Mouse (Mus musculus) large intestine, adult 2 months (tissue): Measurements from ENCODE around the gene Mthfr. TPM values are rescaled to one million over a fixed set of nuclear protein-coding genes. Genes with fewer than 3 reads are reported as not detected.

Experiments used
- polyA plus RNA-seq: library from polyadenylated mRNA; depleted of rRNA; stranded (reverse); fragments of >200 nt; gene quantifications from 2 replicates; pipeline ENCODE4 v1.2.3, GENCODE M21; 2012; rRNA removed

Gene Mthfr
- polyA plus RNA-seq, 1 experiment, result 7.2 TPM

Other genes with a start within 250 kb of the Mthfr start
- gene Zfp984, start 229.3 kb upstream of the Mthfr start, polyA plus RNA-seq, result 0.70 and 0.71 TPM in 2 replicates
- 0.84 and 0.89 TPM in 2 replicates for gene Zfp933, start 190.7 kb upstream of the Mthfr start, polyA plus RNA-seq
- gene Miip, start 170.3 kb upstream of the Mthfr start, polyA plus RNA-seq, result 53.3 and 64.6 TPM in 2 replicates
- 1.4 and 2.1 TPM in 2 replicates for gene Fv1, start 170.1 kb upstream of the Mthfr start, polyA plus RNA-seq
- gene Mfn2, start 134.4 kb upstream of the Mthfr start, polyA plus RNA-seq, result 51.7 and 75.1 TPM in 2 replicates
- 15.5 and 18.3 TPM in 2 replicates for gene Plod1, start 102.3 kb upstream of the Mthfr start, polyA plus RNA-seq
- gene 2510039O18Rik, start 98.2 kb upstream of the Mthfr start, polyA plus RNA-seq, result 83.1 and 111 TPM in 2 replicates
- not detected in 2 replicates for gene Nppb, start 53.3 kb upstream of the Mthfr start, polyA plus RNA-seq
- 0.22 TPM in 1 of 2 replicates, not detected in the other for gene Nppa, start 38.4 kb upstream of the Mthfr start, polyA plus RNA-seq
- 2.4 and 3.2 TPM in 2 replicates for gene Clcn6, start 256 bp upstream of the Mthfr start, polyA plus RNA-seq
- 13.3 and 15.4 TPM in 2 replicates for gene Agtrap, start 49.0 kb downstream of the Mthfr start, polyA plus RNA-seq
- gene Mad2l2, start 91.3 kb downstream of the Mthfr start, polyA plus RNA-seq, result 21.5 and 21.8 TPM in 2 replicates
- gene Draxin, start 91.6 kb downstream of the Mthfr start, polyA plus RNA-seq, result 0.26 and 0.32 TPM in 2 replicates
- gene Fbxo6, start 113.1 kb downstream of the Mthfr start, polyA plus RNA-seq, result 45.2 and 50.5 TPM in 2 replicates
- 6.1 and 11.0 TPM in 2 replicates for gene Fbxo44, start 121.4 kb downstream of the Mthfr start, polyA plus RNA-seq
- gene Fbxo2, start 121.5 kb downstream of the Mthfr start, polyA plus RNA-seq, result 0.88 and 0.95 TPM in 2 replicates
- 0.02 and 0.10 TPM in 2 replicates for gene Disp3, start 248.9 kb downstream of the Mthfr start, polyA plus RNA-seq